Mouse (Mus musculus) left cerebral cortex, adult 8-10 months (tissue): ENCODE results near the gene Arl13a. TPM values are rescaled to one million over a fixed set of nuclear protein-coding genes. Genes with fewer than 3 reads are reported as not detected.

Experiments used
- total RNA-seq, 4 experiments: library from RNA; stranded (reverse); gene quantifications; 2 replicates each; pipeline ENCODE4 v1.2.4; 2022

The Arl13a gene
- total RNA-seq, 4 experiments from 2014 or later, result not detected

Other genes with a start within 250 kb of the Arl13a start
- 1 to 10 TPM in 2 of 4 experiments, under 1 TPM in 2; 0.59 to 2.3 (median 1.2) TPM for gene Sytl4, start 205.7 kb upstream of the Arl13a start, total RNA-seq
- 100 to 1,000 TPM in 3 of 4 experiments, 10 to 100 TPM in 1; 97.8 to 122 (median 107) TPM for gene Cstf2, start 128.3 kb upstream of the Arl13a start, total RNA-seq
- 1 to 10 TPM; 1.5 to 2.9 (median 2.6) TPM for gene Xkrx, start 25.4 kb upstream of the Arl13a start, total RNA-seq
- gene Nox1, start 34.5 kb downstream of the Arl13a start, total RNA-seq, result under 1 TPM in 1 of 4 experiments, not detected in 3; 0.28 TPM
- gene Trmt2b, start 89.5 kb downstream of the Arl13a start, total RNA-seq, result 10 to 100 TPM in 3 of 4 experiments, 1 to 10 TPM in 1; 8.1 to 12.9 (median 11.5) TPM
- gene Tmem35a, start 107.7 kb downstream of the Arl13a start, total RNA-seq, result 10 to 100 TPM; 58.2 to 64.5 (median 58.8) TPM
- under 1 TPM; 0.26 to 0.55 (median 0.42) TPM for gene Cenpi, start 120.6 kb downstream of the Arl13a start, total RNA-seq
- gene Drp2, start 217.1 kb downstream of the Arl13a start, total RNA-seq, result 10 to 100 TPM; 42.3 to 53.0 (median 51.1) TPM